In the genomic region with DNA sequence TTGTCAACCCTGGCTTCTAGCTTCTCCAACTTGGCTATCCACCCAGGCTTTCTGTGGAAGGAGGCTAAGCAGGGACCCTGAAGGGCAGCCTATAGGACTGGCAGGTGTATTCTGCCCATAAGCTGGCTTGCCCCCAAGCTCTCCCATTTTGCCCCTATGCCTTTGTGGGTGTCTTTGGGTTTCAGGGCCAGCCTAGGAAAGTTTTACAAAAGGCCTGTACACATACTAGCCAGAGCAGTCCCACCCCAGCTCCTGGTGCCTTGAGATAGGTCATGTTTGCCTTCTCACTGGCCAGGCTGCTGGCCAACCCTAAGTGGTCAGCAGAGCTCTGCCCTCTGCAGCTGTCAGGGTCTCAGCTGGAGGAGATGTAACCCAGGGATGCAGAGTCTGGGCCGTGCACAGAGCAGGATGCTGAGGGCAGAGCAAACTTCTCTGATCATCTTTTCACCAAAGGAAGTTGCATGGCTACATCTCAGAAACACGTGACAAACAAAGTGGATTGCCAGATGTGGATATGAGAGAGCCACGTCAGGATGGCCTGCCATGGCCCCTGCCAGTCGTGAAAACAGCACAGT, we compare ENCODE assay signal across 8 mouse cellular contexts. TPM values are rescaled to one million over a fixed set of nuclear protein-coding genes. Genes with fewer than 3 reads are reported as not detected.
DNase-seq lines count a peak whose midpoint lies in the region; ATAC-seq and TF ChIP-seq lines count a peak whose summit lies in the region.

No protein-coding gene starts in this region.

- no peaks in the 10 kb centered on the region for H3K9me3 ChIP-seq in erythroblast, embryonic 14.5 days (ENCODE audit: control insufficient read depth, low read length)
- H3K9me3 ChIP-seq in limb, embryonic 12.5 days: no peaks in the 10 kb centered on the region

- H3ac ChIP-seq in C2C12 (ENCODE audit: control insufficient read depth, insufficient read length, low read depth): no peak overlapping the region

- no peaks in the 10 kb centered on the region for H3K27me3 ChIP-seq in erythroblast, embryonic 14.5 days (ENCODE audit: control insufficient read depth)
- no peaks in the 10 kb centered on the region for H3K27me3 ChIP-seq in C2C12 (ENCODE audit: control insufficient read depth, insufficient read depth, insufficient read length)
- no peaks in the 10 kb centered on the region for H3K27me3 ChIP-seq in limb, embryonic 12.5 days

- DNase-seq in gastrocnemius, postnatal 10 days: no peak
- no peak for DNase-seq in urinary bladder, postnatal 14 days (ENCODE audit: low spot score)

- peaks cover 35% of the 10 kb centered on the region for H3K79me2 ChIP-seq in C2C12 (ENCODE audit: control insufficient read depth, insufficient read depth)

- 26% methylated on average over 4 of the region's 4 CpGs for WGBS in limb, embryonic 12.5 days
- WGBS in olfactory bulb, adult 2 months: 45% methylated on average over 4 of the region's 4 CpGs

- H3K9ac ChIP-seq in limb, embryonic 12.5 days (replicated peaks): peak overlapping the region; percentile 93

- H3K36me3 ChIP-seq in erythroblast, embryonic 14.5 days (ENCODE audit: control insufficient read depth): peaks cover 24% of the 10 kb centered on the region
- peaks cover 26% of the 10 kb centered on the region for H3K36me3 ChIP-seq in C2C12 (ENCODE audit: control insufficient read depth, insufficient read depth)
- peaks cover 26% of the 10 kb centered on the region for H3K36me3 ChIP-seq in limb, embryonic 12.5 days

- peak; percentile 26; the same call in 1 of the 2 replicates for TF ChIP-seq POLR2A in embryonic fibroblast, embryonic 13.5 days (IDR thresholded peaks at IDR 0.05; ENCODE audit: low read depth, low read length)
- no peak for TF ChIP-seq POLR2A in olfactory bulb, adult 2 months (IDR thresholded peaks at IDR 0.05; ENCODE audit: insufficient read depth, low read depth, low read length)

- H3K4me1 ChIP-seq in erythroblast, embryonic 14.5 days (ENCODE audit: control insufficient read depth): peaks cover 53% of the 10 kb centered on the region
- peaks cover 4% of the 10 kb centered on the region; the same call in 1 of the 2 replicates for H3K4me1 ChIP-seq in embryonic fibroblast, embryonic 13.5 days (ENCODE audit: control insufficient read depth, insufficient read depth, low read length)
- H3K4me1 ChIP-seq in limb, embryonic 12.5 days (replicated peaks): peaks cover 34% of the 10 kb centered on the region
- H3K4me1 ChIP-seq in olfactory bulb, adult 2 months (ENCODE audit: control insufficient read depth, insufficient read depth, low read length): peaks cover 32% of the 10 kb centered on the region

- ATAC-seq in erythroblast, adult 5-6 weeks (replicated peaks; ENCODE audit: low FRiP score, poor library complexity, severe bottlenecking): no peak
- ATAC-seq in limb, embryonic 12.5 days (ENCODE audit: insufficient number of reproducible peaks, insufficient read depth, low FRiP score, low TSS enrichment, low read depth): no peak

- H3K4me2 ChIP-seq in limb, embryonic 12.5 days: peak overlapping the region; percentile 97

- no peak overlapping the region for H3K27ac ChIP-seq in embryonic fibroblast, embryonic 13.5 days (ENCODE audit: insufficient read depth, low read length)
- H3K27ac ChIP-seq in limb, embryonic 12.5 days: peak overlapping the region; percentile 99
- peak overlapping the region; percentile 99 for H3K27ac ChIP-seq in olfactory bulb, adult 2 months (ENCODE audit: insufficient read depth, low read depth, low read length)

- TF ChIP-seq CTCF in C2C12 (IDR thresholded peaks at IDR 0.05; ENCODE audit: control insufficient read depth, insufficient read depth, insufficient read length): no peak
- no peak for TF ChIP-seq CTCF in embryonic fibroblast, embryonic 13.5 days (IDR thresholded peaks at IDR 0.05; ENCODE audit: borderline replicate concordance, insufficient read depth, low read length)
- no peak for TF ChIP-seq CTCF in olfactory bulb, adult 2 months (IDR thresholded peaks at IDR 0.05; ENCODE audit: insufficient read depth, low read depth, low read length)

- H3K4me3 ChIP-seq in erythroblast, embryonic 14.5 days (replicated peaks): peak overlapping the region; percentile 82
- H3K4me3 ChIP-seq in C2C12 (ENCODE audit: insufficient read depth, poor library complexity, severe bottlenecking): peak overlapping the region; percentile 96
- H3K4me3 ChIP-seq in embryonic fibroblast, embryonic 13.5 days (ENCODE audit: insufficient read depth, low read length): no peak overlapping the region
- H3K4me3 ChIP-seq in limb, embryonic 12.5 days (replicated peaks): peak overlapping the region; percentile 91
- peak overlapping the region; percentile 74 for H3K4me3 ChIP-seq in olfactory bulb, adult 2 months (ENCODE audit: insufficient read depth, low read depth, low read length)

- peaks cover 31% of the 10 kb centered on the region for H3K79me3 ChIP-seq in C2C12 (ENCODE audit: low read depth)

TF ChIP-seq in C2C12, 6 proteins besides CTCF, POLR2A, EP300 and RAD21:
- TF ChIP-seq MYOD1 (IDR thresholded peaks at IDR 0.05; ENCODE audit: control insufficient read depth, insufficient read length, low read depth): no peak
- TF ChIP-seq CEBPB (IDR thresholded peaks at IDR 0.05; ENCODE audit: low read depth): no peak
- no peak for TF ChIP-seq MAX (IDR thresholded peaks at IDR 0.05)
- no peak for TF ChIP-seq MYOG (IDR thresholded peaks at IDR 0.05; ENCODE audit: control insufficient read depth, extremely low read depth, insufficient read length)
- TF ChIP-seq USF1 (IDR thresholded peaks at IDR 0.05; ENCODE audit: low read depth): no peak
- no peak for TF ChIP-seq FOSL1 (IDR thresholded peaks at IDR 0.05; ENCODE audit: insufficient read depth, low read length, poor library complexity, severe bottlenecking)

RNA-seq across cellular contexts. Expression of a gene that starts 1.0 kb away (rescaled TPM):
- polyA plus RNA-seq in erythroblast, embryonic 14.5 days (2012): 4.6 and 5.0 TPM in 2 replicates
- 6.5 and 7.9 TPM in 2 replicates for total RNA-seq in erythroblast, adult 5-6 weeks (2015; ENCODE audit: low replicate concordance)
- 2.6 TPM in 2 replicates for total RNA-seq in erythroblast, adult 5-6 weeks (2017; ENCODE audit: low replicate concordance)
- 199 TPM for polyA plus RNA-seq in C2C12 (2012; fragmentation: generic; extraction: Trizol)
- polyA plus RNA-seq in embryonic fibroblast, embryonic 13.5 days (2011; ENCODE audit: insufficient read length, low read depth, missing spikeins): 61.2 and 72.6 TPM in 2 replicates
- polyA plus RNA-seq in limb, embryonic 12.5 days (2016; fragmentation: Nextera tagmentation; extraction: Ambion mirVana): 70.3 and 79.1 TPM in 2 replicates
- polyA plus RNA-seq in olfactory bulb, adult 2 months (2012; ENCODE audit: insufficient read depth, insufficient read length, low replicate concordance, missing spikeins): not detected in 2 replicates
- total RNA-seq in gastrocnemius, postnatal 10 days (2021): 10 to 100 TPM; 21.8 to 26.4 TPM

RNA-seq across cellular contexts. Expression of a gene that starts 29.2 kb away (rescaled TPM):
- 14.2 and 21.1 TPM in 2 replicates for polyA plus RNA-seq in erythroblast, embryonic 14.5 days (2012)
- total RNA-seq in erythroblast, adult 5-6 weeks (2015; ENCODE audit: low replicate concordance): 10.0 and 12.5 TPM in 2 replicates
- 6.4 and 8.5 TPM in 2 replicates for total RNA-seq in erythroblast, adult 5-6 weeks (2017; ENCODE audit: low replicate concordance)
- polyA plus RNA-seq in C2C12 (2012; fragmentation: generic; extraction: Trizol): 64.7 TPM
- 23.7 and 24.0 TPM in 2 replicates for polyA plus RNA-seq in embryonic fibroblast, embryonic 13.5 days (2011; ENCODE audit: insufficient read length, low read depth, missing spikeins)
- 73.4 and 77.6 TPM in 2 replicates for polyA plus RNA-seq in limb, embryonic 12.5 days (2016; fragmentation: Nextera tagmentation; extraction: Ambion mirVana)
- not detected in 2 replicates for polyA plus RNA-seq in olfactory bulb, adult 2 months (2012; ENCODE audit: insufficient read depth, insufficient read length, low replicate concordance, missing spikeins)
- 10 to 100 TPM; 29.9 to 34.0 TPM for total RNA-seq in gastrocnemius, postnatal 10 days (2021)

RNA-seq across cellular contexts. Expression of a gene that starts 41.3 kb away (rescaled TPM):
- polyA plus RNA-seq in erythroblast, embryonic 14.5 days (2012): 2.4 and 3.1 TPM in 2 replicates
- total RNA-seq in erythroblast, adult 5-6 weeks (2015; ENCODE audit: low replicate concordance): 22.8 and 28.4 TPM in 2 replicates
- total RNA-seq in erythroblast, adult 5-6 weeks (2017; ENCODE audit: low replicate concordance): 16.2 and 18.1 TPM in 2 replicates
- 187 TPM for polyA plus RNA-seq in C2C12 (2012; fragmentation: generic; extraction: Trizol)
- polyA plus RNA-seq in embryonic fibroblast, embryonic 13.5 days (2011; ENCODE audit: insufficient read length, low read depth, missing spikeins): 103 and 112 TPM in 2 replicates
- polyA plus RNA-seq in limb, embryonic 12.5 days (2016; fragmentation: Nextera tagmentation; extraction: Ambion mirVana): 233 and 242 TPM in 2 replicates
- not detected in 2 replicates for polyA plus RNA-seq in olfactory bulb, adult 2 months (2012; ENCODE audit: insufficient read depth, insufficient read length, low replicate concordance, missing spikeins)
- total RNA-seq in gastrocnemius, postnatal 10 days (2021): 10 to 100 TPM; 57.3 to 61.5 TPM

RNA-seq across cellular contexts. Expression of a gene that starts 41.4 kb away (rescaled TPM):
- 3.1 and 4.6 TPM in 2 replicates for polyA plus RNA-seq in erythroblast, embryonic 14.5 days (2012)
- total RNA-seq in erythroblast, adult 5-6 weeks (2015; ENCODE audit: low replicate concordance): 0.58 and 5.0 TPM in 2 replicates
- total RNA-seq in erythroblast, adult 5-6 weeks (2017; ENCODE audit: low replicate concordance): 0.60 and 1.3 TPM in 2 replicates
- polyA plus RNA-seq in C2C12 (2012; fragmentation: generic; extraction: Trizol): 17.6 TPM
- polyA plus RNA-seq in embryonic fibroblast, embryonic 13.5 days (2011; ENCODE audit: insufficient read length, low read depth, missing spikeins): 12.8 and 13.0 TPM in 2 replicates
- 36.2 and 42.1 TPM in 2 replicates for polyA plus RNA-seq in limb, embryonic 12.5 days (2016; fragmentation: Nextera tagmentation; extraction: Ambion mirVana)
- not detected in 2 replicates for polyA plus RNA-seq in olfactory bulb, adult 2 months (2012; ENCODE audit: insufficient read depth, insufficient read length, low replicate concordance, missing spikeins)
- total RNA-seq in gastrocnemius, postnatal 10 days (2021): 1 to 10 TPM; 6.3 to 7.7 TPM

Comparison
In these comparisons a context has a peak if more than half of its experiments do, and no peak if none do; other contexts are left out.
1. RNA of a gene that starts 29.2 kb away (polyA plus RNA-seq): 73.4 to 77.6 TPM in limb, embryonic 12.5 days, 64.7 TPM in C2C12 (single experiment), 23.7 to 24.0 TPM in embryonic fibroblast, embryonic 13.5 days and 14.2 to 21.1 TPM in erythroblast, embryonic 14.5 days; not detected in olfactory bulb, adult 2 months; every median in the first group is over 10 times any median in the second.